Mouse (Mus musculus): ENCODE measurements around the gene Tbr1.

Tbr1 gene

GRCm38 (mm10) chr2:61802656-61803251, at the start of gene Tbr1:
Tbr1 (plus strand) TSS chr2:61802930.
- DNase-seq (ENCODE audit: low spot score) = no peak

DNA sequence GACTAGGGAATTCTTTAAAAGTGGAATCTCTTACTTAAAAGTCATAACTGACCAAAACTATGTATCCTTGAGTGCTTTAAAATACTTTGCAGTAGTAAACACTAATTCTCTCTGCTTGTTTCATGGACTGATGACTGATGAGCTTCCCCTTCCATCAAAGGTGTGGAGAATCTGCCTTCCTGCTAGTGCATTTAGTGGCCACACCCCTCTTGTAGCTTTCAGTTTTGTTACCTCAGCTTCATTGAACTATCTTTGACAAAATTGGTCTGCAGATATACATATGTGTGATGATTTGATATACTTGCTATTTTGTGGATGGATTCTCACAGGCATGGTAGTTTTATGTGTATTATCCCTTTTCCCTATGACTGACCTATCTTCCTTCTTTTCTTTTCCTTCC, 47.7 kb upstream of the Tbr1 start:
- DNase-seq (ENCODE audit: low spot score) = no peak

- no peak for DNase-seq (ENCODE audit: low spot score)
Observed at GRCm38 (mm10) chr2:61759234-61759855, 43.4 kb upstream of the Tbr1 start.

DNA sequence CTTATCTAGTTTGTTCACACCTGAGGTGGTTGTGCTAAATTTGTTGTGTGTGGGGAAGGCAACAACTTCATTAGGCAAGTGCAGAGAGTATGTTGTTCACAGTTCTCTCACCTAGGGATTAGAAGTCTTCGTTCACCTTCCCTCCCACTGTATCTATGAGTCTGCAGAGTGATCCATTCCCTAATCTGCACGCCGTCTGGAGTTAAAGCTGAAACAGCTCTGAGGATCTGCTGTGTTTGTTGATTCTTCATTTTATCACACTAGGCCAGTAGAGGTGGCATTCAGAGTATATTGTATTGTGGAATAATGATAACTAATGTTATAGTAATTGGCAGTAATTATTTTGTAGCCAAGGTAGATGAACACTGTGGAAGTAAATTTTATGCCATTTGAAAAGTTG, 42.7 kb upstream of the Tbr1 start:
- DNase-seq (ENCODE audit: low spot score) = no peak

DNA sequence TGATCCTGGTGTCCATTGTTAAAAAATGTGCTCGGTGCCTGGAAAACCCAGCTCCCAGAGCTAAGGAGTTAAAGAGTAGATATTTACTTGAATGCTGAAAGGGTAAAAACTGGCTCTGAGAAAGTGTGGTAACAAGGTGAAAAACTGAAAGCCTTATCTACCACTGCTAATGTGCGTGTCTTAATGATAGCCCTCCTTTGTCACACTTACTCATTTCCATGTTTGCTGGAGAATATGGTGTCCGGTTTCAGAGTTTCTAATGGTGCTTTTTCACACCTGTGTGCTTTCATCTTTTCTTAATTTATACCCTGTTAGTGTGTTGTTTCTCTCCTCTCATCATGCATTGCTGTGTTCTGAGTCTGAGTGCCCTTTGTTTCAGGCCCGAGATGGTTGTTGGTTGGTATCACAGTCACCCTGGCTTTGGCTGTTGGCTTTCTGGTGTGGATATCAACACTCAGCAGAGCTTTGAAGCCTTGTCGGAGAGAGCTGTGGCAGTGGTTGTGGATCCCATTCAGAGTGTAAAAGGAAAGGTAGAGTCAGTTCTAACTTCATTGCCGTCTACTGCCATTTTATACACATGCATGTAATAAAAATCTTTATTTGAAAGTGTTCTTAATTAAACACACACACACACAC, 38.1 kb upstream of the Tbr1 start:
- DNase-seq (ENCODE audit: low spot score) = no peak

- no peak for DNase-seq (ENCODE audit: low spot score)
Observed at GRCm38 (mm10) chr2:61765526-61765925, 37.2 kb upstream of the Tbr1 start.

DNA sequence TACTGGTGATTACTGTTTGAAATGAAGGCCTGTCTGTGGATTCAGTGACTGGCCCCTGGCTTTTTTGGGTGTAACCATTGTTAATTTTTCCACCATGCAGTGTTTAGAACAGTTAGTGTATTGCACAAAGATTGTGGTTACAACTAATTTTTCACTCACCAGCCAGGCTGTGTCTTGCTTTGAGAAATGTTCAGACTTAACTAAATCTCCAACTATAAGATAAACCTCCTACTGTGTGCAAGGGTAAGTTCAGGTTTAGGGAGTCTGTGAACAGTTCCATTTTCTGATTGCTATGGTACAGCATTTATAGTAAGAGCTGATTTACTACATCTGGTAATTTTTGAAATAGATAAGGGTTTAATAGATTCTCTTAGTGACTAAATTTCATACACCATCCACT, 21.9 kb upstream of the Tbr1 start:
- DNase-seq (ENCODE audit: low spot score) = no peak

GRCm38 (mm10) chr2:61794960-61795359, 7.8 kb upstream of the Tbr1 start:
- no peak for DNase-seq (ENCODE audit: low spot score)

DNA sequence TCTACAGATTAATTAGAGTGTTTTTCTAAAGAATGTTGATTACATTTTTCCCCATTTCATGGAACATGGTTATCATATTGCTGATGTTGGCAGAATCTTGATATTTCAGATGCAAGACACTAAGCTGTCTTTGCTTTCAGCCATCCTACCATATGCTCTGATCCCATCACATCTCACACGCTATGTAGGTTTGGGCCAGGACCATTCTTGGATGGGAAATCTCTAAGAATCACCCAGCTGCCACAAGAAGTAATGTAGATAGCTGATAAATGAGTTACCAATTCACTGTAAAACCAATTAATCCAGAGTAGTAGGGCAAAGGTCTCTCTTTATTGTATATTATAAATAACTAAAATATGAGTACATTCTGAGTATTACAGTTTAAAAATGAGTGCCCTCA, 4.7 kb upstream of the Tbr1 start:
- DNase-seq (ENCODE audit: low spot score) = no peak

- no peak for DNase-seq (ENCODE audit: low spot score)
Observed at GRCm38 (mm10) chr2:61803443-61804367, 975 bp downstream of the Tbr1 start.

DNA sequence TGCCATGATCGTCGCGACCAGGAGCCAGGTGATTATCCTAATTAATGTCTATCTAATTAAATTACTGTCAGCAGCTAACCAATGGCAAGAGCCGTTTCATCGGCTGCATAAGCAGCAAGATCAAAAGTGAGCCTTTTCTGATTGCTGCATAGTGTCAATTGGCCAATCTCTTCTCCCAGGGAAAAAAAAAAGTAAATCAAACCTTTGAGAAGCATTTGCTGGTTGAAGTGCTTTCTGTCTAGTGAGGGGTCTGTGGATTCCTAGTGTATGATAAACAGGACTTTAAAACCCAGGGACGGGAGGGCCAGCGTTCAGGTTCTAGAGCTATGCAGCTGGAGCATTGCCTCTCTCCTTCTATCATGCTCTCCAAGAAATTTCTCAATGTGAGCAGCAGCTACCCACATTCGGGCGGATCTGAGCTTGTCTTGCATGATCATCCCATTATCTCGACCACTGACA, 1.7 kb downstream of the Tbr1 start:
- no peak for DNase-seq (ENCODE audit: low spot score)

- DNase-seq (ENCODE audit: low spot score) = no peak
Observed at GRCm38 (mm10) chr2:61804841-61805540, 2.3 kb downstream of the Tbr1 start.

- DNase-seq (ENCODE audit: low spot score) = no peak
Observed at GRCm38 (mm10) chr2:61805541-61806345, 3.0 kb downstream of the Tbr1 start.

GRCm38 (mm10) chr2:61806346-61806825, 3.7 kb downstream of the Tbr1 start:
- no peak for DNase-seq (ENCODE audit: low spot score)

DNA sequence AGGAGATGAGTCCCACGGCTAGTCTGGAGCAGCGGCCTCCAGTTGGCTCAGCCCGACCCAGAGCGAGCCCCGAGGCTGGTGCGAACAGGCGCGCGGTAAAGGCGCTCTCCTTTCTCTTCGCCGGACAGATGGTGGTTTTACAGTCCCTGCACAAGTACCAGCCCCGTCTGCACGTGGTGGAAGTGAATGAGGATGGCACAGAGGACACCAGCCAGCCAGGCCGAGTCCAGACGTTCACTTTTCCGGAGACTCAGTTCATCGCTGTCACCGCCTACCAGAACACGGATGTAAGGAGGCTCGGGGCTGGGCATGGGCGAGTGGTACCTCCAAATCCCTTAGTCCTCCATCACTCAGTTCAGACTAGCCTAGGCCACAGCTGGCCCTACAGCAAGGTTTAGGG, 4.4 kb downstream of the Tbr1 start:
- no peak for DNase-seq (ENCODE audit: low spot score)

DNA sequence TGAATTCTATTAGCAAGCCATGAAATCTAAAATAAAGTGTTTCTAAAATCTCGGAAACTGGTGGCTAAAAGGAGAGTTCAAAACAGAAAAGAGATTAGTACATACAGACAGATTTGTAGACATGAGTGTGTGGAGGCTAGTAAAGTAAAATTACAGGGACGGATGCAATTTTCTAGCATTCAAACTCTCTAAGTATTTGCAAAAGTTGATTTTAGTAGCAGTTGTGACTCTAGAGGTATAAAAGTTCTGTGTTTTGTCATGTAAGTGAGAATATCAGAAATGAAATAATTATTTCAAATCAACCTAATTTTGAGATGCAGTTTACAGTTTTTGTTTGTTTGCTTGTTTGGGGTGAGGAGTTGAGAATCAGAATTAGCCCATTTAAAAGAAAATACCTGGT, 5.1 kb downstream of the Tbr1 start:
- DNase-seq (ENCODE audit: low spot score) = no peak

GRCm38 (mm10) chr2:61808776-61809175, 6.0 kb downstream of the Tbr1 start:
- no peak for DNase-seq (ENCODE audit: low spot score)

DNA sequence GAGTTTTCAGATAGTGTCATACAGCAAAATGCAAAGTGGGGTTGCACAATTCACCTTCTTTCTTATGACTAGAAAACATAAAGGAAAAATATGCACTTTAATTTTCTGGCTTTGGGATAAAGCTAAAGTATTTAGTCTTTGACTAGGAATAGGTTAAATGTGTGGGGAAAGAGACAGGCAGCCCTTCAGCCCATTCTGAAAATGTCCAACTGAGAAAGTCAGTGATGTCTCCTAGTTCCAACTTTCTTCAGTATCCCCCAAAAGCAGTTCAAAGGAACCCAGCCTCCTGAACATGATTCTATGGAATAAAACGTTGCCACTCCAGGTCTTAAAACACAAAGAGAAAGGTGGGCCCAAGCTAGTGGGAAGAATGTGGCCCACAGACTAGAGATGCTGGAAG, 6.7 kb downstream of the Tbr1 start:
- DNase-seq (ENCODE audit: low spot score) = no peak

- DNase-seq (ENCODE audit: low spot score) = no peak
Observed at GRCm38 (mm10) chr2:61810751-61811150, 8.0 kb downstream of the Tbr1 start.

- no peak for DNase-seq (ENCODE audit: low spot score)
Observed at GRCm38 (mm10) chr2:61811163-61811506, 8.4 kb downstream of the Tbr1 start.
